In the genomic region with DNA sequence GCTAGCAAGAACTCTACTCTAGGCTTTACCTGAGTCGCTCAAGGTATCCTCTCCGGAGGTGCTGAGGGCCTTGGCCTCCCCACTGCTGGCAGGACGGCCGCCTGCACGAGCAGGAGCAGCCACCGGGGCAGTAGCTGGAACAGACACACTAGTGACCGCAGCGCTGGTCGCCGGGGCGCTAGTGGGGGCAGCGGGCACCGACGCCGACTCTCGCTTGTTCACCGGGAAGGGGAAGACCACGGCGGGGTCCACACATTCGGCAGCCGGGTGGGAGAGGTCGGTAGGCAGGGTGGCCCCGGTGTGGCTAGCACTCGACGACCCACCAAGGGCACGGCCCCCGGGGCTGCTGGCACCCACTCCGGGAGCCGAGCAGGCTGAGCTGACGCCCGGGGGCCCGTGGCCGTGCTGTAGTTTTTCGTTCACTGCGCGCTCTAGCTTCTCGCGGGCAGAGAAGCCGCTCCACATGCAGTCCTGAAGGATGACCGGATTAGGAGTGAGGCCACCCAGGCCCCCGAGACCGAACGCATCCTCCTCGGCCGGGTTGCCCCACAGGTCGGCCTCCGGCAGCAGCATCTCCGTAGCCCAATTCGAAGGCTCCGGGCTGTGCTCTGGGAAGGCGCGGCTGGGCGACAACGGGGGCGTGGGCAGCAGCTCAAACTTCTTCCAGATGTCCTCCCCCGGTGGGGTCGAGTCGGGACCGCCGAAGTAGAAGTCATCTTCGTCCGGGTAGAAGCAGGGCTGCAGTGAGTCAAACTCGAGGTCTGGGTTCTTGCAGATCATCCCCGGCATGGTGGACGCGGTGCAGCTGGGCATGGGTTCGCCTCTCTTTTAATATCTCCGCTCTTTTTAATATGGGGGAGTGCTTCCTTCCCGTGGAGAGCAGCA, we compare ENCODE assay signal across 8 mouse cellular contexts. TPM values are rescaled to one million over a fixed set of nuclear protein-coding genes. Genes with fewer than 3 reads are reported as not detected.
DNase-seq lines count a peak whose midpoint lies in the region; ATAC-seq and TF ChIP-seq lines count a peak whose summit lies in the region.

No protein-coding gene starts in this region.

- H3K36me3 ChIP-seq in embryonic facial prominence, embryonic 12.5 days: peaks cover 19% of the 10 kb centered on the region
- peaks cover 33% of the 10 kb centered on the region for H3K36me3 ChIP-seq in heart, embryonic 13.5 days
- H3K36me3 ChIP-seq in kidney, postnatal 0 days (ENCODE audit: insufficient read depth, low read length): peaks cover 8% of the 10 kb centered on the region; the same call in 1 of the 2 replicates
- no peaks in the 10 kb centered on the region for H3K36me3 ChIP-seq in liver, embryonic 16.5 days (ENCODE audit: control insufficient read depth, insufficient read depth)

- H3K4me3 ChIP-seq in embryonic facial prominence, embryonic 12.5 days: peak overlapping the region; percentile 81
- peak overlapping the region; percentile 78 for H3K4me3 ChIP-seq in heart, embryonic 13.5 days
- peak overlapping the region; percentile 81 for H3K4me3 ChIP-seq in kidney, postnatal 0 days (replicated peaks; ENCODE audit: low read depth, low read length)
- H3K4me3 ChIP-seq in liver, embryonic 16.5 days (ENCODE audit: low read depth, low read length): peak overlapping the region; percentile 65

- no peaks in the 10 kb centered on the region for H3K9me3 ChIP-seq in embryonic facial prominence, embryonic 12.5 days
- no peaks in the 10 kb centered on the region for H3K9me3 ChIP-seq in heart, embryonic 13.5 days
- H3K9me3 ChIP-seq in kidney, postnatal 0 days (replicated peaks; ENCODE audit: low read length): no peaks in the 10 kb centered on the region
- H3K9me3 ChIP-seq in liver, embryonic 16.5 days (replicated peaks; ENCODE audit: control insufficient read depth, low read length): no peaks in the 10 kb centered on the region

- peak overlapping the region; percentile 93 for H3K27ac ChIP-seq in embryonic facial prominence, embryonic 12.5 days
- peak overlapping the region; percentile 87 for H3K27ac ChIP-seq in heart, embryonic 13.5 days (replicated peaks)
- peak overlapping the region; percentile 84 for H3K27ac ChIP-seq in kidney, postnatal 0 days
- no peak overlapping the region for H3K27ac ChIP-seq in liver, embryonic 16.5 days (ENCODE audit: low read length)

- H3K9ac ChIP-seq in embryonic facial prominence, embryonic 12.5 days: peak overlapping the region; percentile 90
- peak overlapping the region; percentile 94 for H3K9ac ChIP-seq in heart, embryonic 13.5 days
- H3K9ac ChIP-seq in kidney, postnatal 0 days (ENCODE audit: low read depth, low read length): peak overlapping the region; percentile 83
- H3K9ac ChIP-seq in liver, embryonic 16.5 days (ENCODE audit: low read depth, low read length): peak overlapping the region; percentile 52

- TF ChIP-seq CTCF in kidney, postnatal 0 days (IDR thresholded peaks at IDR 0.05; ENCODE audit: low read depth): no peak

- no peak for ATAC-seq in embryonic facial prominence, embryonic 12.5 days (ENCODE audit: insufficient number of reproducible peaks, insufficient read depth, low FRiP score, low TSS enrichment)
- no peak for ATAC-seq in heart, embryonic 13.5 days (ENCODE audit: extremely low read depth, insufficient number of reproducible peaks, low FRiP score, low TSS enrichment)
- no peak for ATAC-seq in kidney, postnatal 0 days (replicated peaks; ENCODE audit: low FRiP score, low read depth)
- ATAC-seq in liver, embryonic 16.5 days (ENCODE audit: low read depth): no peak

- no peaks in the 10 kb centered on the region for H3K27me3 ChIP-seq in embryonic facial prominence, embryonic 12.5 days
- no peaks in the 10 kb centered on the region; the same call in 1 of the 2 replicates for H3K27me3 ChIP-seq in heart, embryonic 13.5 days (replicated peaks)
- H3K27me3 ChIP-seq in kidney, postnatal 0 days (ENCODE audit: insufficient read depth, low read length): no peaks in the 10 kb centered on the region
- peaks cover 59% of the 10 kb centered on the region for H3K27me3 ChIP-seq in liver, embryonic 16.5 days (ENCODE audit: control insufficient read depth, insufficient read depth, low read depth, low read length)

- DNase-seq in left cerebral cortex, adult 18-20 months (ENCODE audit: low spot score in 2 of 2): peak; percentile 21 to 41
- no peak for DNase-seq in left cerebral cortex, adult 11 months (ENCODE audit: low spot score)
- DNase-seq in kidney, postnatal 0 days (ENCODE audit: low spot score): peak; percentile 64
- peak; percentile 21 for DNase-seq in retina, postnatal 7 days (ENCODE audit: low read depth, low spot score)
- DNase-seq in urinary bladder, postnatal 4 days (ENCODE audit: low spot score in 2 of 2): no peak

- WGBS in embryonic facial prominence, embryonic 12.5 days: under 1% methylated on average over 69 of the region's 69 CpGs
- WGBS in heart, embryonic 13.5 days: under 1% methylated on average over 69 of the region's 69 CpGs
- under 1% methylated on average over 68 of the region's 69 CpGs for WGBS in kidney, postnatal 0 days
- WGBS in liver, embryonic 16.5 days (ENCODE audit: insufficient replicate concordance): under 1% methylated on average over 66 of the region's 69 CpGs

- peaks cover 20% of the 10 kb centered on the region for H3K4me1 ChIP-seq in embryonic facial prominence, embryonic 12.5 days
- H3K4me1 ChIP-seq in heart, embryonic 13.5 days: peaks cover 37% of the 10 kb centered on the region
- 0 out of 2 replicates have a peak, but pooled peaks cover 3% of the 10 kb centered on the region for H3K4me1 ChIP-seq in kidney, postnatal 0 days (replicated peaks; ENCODE audit: insufficient read depth, low read length)
- peaks cover 4% of the 10 kb centered on the region for H3K4me1 ChIP-seq in liver, embryonic 16.5 days (ENCODE audit: control insufficient read depth, low read depth, low read length)

- H3K4me2 ChIP-seq in embryonic facial prominence, embryonic 12.5 days (replicated peaks): peak overlapping the region; percentile 93
- peak overlapping the region; percentile 86 for H3K4me2 ChIP-seq in heart, embryonic 13.5 days
- H3K4me2 ChIP-seq in kidney, postnatal 0 days (ENCODE audit: low read length): peak overlapping the region; percentile 88
- H3K4me2 ChIP-seq in liver, embryonic 16.5 days (ENCODE audit: low read depth, low read length): peak overlapping the region; percentile 73

RNA-seq across cellular contexts. Expression of gene Mycn, which starts 1.9 kb away (rescaled TPM):
- 10 to 100 TPM; 10.8 to 12.8 TPM for total RNA-seq in left cerebral cortex, adult 18-20 months (2021)
- polyA plus RNA-seq in embryonic facial prominence, embryonic 12.5 days (2016; fragmentation: Nextera tagmentation; extraction: Ambion mirVana): 72.0 and 73.7 TPM in 2 replicates
- 45.4 and 52.2 TPM in 2 replicates for polyA plus RNA-seq in heart, embryonic 13.5 days (2015; fragmentation: Nextera tagmentation; extraction: Ambion mirVana)
- polyA plus RNA-seq in kidney, postnatal 0 days (2015; fragmentation: Nextera tagmentation; extraction: Ambion mirVana): 76.7 and 86.9 TPM in 2 replicates
- 2.9 and 3.4 TPM in 2 replicates for polyA plus RNA-seq in liver, embryonic 16.5 days (2015; fragmentation: Nextera tagmentation; extraction: Ambion mirVana)

Comparison
In these comparisons a context has a peak if more than half of its experiments do, and no peak if none do; other contexts are left out.
1. DNase-seq: peak in left cerebral cortex, adult 18-20 months (2 of 2), kidney, postnatal 0 days (single experiment) and retina, postnatal 7 days (single experiment); none in left cerebral cortex, adult 11 months (single experiment) and urinary bladder, postnatal 4 days (0 of 2).
2. RNA of gene Mycn, which starts 1.9 kb away (polyA plus RNA-seq): 76.7 to 86.9 TPM in kidney, postnatal 0 days, 72.0 to 73.7 TPM in embryonic facial prominence, embryonic 12.5 days and 45.4 to 52.2 TPM in heart, embryonic 13.5 days; 2.9 to 3.4 TPM in liver, embryonic 16.5 days; every median in the first group is over 10 times any median in the second.
3. Peak in every context shown above with its lines, with median percentiles within 50 percentile points of each other: H3K4me2 ChIP-seq, H3K4me3 ChIP-seq and H3K9ac ChIP-seq.